Mouse (Mus musculus) megakaryocyte, adult 5-6 weeks (primary cell): ENCODE results near the gene Gp9. TPM values are rescaled to one million over a fixed set of nuclear protein-coding genes. Genes with fewer than 3 reads are reported as not detected.
"Not testable (repeated sequence)": the region's sequence is repeated elsewhere in the genome, so short reads cannot be mapped to it uniquely, and the experiment has no call there.

Source experiments
- ATAC-seq: 2 replicates; pipeline ENCODE4 v1.8.0; 2016; ENCODE audit warnings: mild to moderate bottlenecking, inconsistent platforms; ENCODE audit not compliant: poor library complexity, severe bottlenecking
- total RNA-seq, 2 experiments: library from RNA; stranded (forward) in 1 of 2; stranded (reverse) in 1 of 2; fragments of 153-499, 151-499 nt in 1 of 2; fragments of 221-1000, 200-1000 nt in 1 of 2; gene quantifications; 2 replicates each; pipeline versions ENCODE4 v1.2.3 to v1.2.4; 2015 to 2017

Gp9 gene
- total RNA-seq, 2 experiments from 2014 or later: 0.16 to 0.59 TPM

GRCm38 (mm10) chr6:87748531-87748930 is 29.3 kb upstream of the Gp9 start:
- no peak for ATAC-seq

GRCm38 (mm10) chr6:87750184-87750910 is 27.5 kb upstream of the Gp9 start:
- peak; percentile 45; the same call in 1 of the 2 replicates for ATAC-seq

- no peak for ATAC-seq
Observed at GRCm38 (mm10) chr6:87751574-87751973, 26.3 kb upstream of the Gp9 start.

DNA sequence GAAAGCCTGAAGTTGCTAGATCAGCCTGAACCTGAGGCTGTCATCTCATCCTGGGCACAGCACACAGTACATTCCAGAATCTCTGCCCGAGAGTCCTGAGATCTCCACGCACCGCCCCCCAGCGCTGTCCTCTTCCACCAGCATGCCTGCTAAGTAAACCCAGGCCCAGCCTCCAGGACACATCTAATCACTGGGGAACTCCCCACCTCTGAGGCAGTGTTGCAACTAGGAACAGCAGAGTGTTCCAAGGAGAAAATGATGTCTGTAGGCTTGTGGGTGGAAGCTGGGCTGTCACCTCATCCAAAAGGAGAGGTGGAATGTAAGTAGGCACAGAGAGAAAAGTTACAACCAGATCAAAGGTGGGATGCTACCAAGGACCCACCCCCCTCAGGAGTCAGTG is 22.7 kb upstream of the Gp9 start:
- no peak for ATAC-seq

DNA sequence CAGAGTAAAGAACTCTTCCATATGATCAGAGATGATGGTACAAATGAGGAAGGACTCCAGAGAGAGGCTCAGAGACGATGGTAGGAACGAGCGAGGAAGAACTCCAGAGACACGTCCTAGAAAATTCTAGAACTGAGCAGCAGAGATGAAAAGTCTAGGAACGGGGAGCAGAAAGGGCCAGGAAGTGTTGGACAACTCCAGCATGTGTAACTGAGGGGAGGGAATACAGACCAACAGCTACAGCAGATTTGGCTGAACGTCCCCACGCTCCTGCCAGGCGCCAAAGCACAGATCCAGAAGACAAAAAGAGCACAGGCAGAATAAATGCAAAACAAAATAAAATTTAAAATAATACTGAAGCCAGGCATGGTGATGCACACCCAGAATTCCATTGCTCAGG is 21.0 kb upstream of the Gp9 start:
- no peak for ATAC-seq

DNA sequence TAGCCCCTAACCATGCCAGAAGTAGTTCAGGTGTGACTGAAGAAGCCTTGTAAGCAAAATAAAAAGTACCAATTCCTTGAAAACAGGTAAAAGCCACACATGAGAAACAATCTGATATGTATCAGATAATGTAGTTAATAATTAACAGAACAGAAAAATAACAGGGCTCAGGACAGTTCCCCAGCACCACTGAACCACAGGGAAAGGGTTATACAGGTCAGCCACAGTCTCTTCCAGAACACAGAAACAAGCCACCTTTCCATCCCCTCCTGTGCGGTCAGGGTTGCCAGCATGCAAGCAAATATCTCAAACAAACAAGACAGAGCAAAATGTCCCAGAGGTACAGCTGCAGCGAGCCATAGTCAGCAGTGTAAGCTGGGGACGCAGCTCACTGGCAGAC is 18.5 kb upstream of the Gp9 start:
- ATAC-seq: no peak

DNA sequence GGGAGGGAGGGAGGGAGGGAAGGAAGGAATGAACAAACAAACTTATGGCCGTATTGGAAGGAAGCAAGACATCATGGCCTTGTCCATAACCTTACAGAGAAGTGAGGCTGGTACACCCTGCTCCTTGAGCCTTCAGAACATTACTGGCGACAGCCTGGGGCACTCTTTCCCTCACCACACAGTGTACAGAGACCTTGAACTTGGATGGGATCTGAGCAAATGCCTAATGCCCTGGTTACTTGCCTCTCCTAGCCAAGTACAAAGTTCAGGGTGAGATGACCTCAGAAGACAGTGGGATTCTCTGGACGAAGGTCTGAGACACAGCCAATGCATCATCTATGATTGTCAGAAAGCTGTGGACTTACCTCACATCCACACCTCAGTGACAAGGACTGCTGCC is 18.0 kb upstream of the Gp9 start:
- no peak for ATAC-seq

DNA sequence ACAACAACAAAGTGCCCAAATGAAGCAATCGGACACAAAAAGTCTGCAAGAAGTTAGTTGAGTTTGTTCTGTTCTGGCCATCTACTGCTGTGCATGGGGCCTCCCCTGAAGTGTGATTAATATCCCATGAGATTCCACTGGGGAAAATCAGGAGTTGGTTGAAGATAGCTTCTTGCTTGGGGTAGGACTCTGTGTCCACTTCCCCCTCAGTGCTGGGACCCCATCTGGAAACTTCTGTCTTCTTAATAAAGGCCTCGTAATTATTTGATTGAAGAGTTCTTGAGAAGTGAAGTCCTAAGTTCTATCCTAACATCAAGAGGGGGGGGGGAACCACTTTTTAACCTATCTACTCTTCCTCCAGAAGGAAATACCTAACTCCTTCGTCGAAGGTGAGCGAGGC is 15.7 kb upstream of the Gp9 start:
- ATAC-seq: no peak

DNA sequence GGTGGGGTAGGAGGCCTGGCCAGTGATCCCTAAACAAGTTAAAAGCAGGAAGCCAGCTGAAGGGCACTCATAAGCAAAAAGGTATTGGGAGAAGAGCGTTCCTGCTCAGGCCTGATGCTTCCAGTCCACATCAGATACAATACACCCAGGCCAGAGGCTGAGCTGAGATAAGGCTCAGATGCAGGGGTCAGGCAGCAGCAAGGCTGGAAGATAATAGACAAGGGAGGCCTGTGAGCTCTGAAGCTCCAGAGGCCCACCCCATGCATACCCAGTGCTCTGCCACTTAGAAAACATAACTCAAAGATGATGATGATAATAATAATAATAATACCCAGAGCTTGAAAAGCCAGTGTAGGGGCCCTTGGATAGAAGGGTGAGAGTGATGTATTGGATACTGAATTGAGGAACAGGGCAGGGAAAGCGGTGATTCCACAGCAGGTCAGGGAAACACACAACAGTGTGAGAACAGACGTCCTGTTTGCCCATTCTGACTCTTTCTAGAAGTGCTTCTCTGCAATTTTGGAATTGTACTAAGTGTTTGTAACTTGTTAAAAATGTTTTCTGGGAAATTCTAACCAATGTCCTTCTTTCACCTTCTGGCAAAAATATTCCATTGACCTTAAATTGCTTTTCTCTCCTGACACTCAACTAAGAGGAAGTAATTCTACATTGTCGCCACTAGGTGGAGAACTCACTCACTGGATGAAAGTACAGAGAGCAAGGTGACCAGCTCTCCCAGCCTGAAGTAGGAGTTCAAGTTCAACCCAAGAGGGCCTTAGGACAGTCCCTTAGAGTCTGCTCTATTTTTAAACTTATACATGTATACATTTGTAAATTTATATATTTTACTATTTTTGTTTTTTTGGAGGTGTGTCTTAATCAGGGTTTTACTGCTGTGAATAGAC is 14.2 kb upstream of the Gp9 start:
- ATAC-seq: peak; percentile 84

DNA sequence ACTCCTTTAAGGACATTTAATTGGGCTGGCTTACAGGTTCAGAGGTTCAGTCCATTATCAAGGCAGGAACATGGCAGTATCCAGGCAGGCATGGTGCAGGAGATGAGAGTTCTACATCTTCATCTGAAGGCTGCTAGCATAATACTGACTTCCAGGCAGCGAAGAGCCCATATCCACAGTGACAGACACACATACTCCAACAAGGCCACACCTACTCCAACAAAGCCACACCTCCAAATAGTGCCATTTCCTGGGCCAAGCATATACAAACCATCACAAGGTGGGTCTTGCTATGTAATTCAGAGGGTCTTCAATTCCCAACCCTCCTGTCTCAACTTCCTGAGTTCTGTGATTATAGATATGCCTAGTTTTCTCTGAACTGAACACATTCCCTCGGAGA is 13.6 kb upstream of the Gp9 start:
- not testable (repeated sequence) for ATAC-seq

DNA sequence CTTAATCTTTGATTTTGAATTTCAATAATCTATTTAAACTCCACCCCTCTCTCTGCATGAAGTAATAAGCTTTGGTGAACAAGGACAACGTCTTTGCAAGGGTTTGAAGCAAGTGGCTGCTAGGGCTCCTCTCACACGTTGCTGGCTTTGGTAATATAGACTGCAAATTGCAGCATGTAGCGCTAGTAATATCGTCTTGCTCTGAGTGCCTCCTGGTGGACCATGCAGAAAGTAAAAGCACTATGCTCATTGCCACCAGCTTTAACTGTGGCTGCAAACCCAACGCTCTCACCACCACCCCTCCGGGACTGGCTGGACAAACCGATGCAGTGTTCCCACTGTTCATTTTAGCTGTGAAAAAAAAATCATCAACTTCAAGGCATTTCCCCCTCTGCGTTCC is 7.2 kb upstream of the Gp9 start:
- ATAC-seq: 0 out of 2 replicates have a peak, but pooled peaks have one; percentile 47

GRCm38 (mm10) chr6:87774466-87774865 is 3.4 kb upstream of the Gp9 start:
- ATAC-seq: no peak

DNA sequence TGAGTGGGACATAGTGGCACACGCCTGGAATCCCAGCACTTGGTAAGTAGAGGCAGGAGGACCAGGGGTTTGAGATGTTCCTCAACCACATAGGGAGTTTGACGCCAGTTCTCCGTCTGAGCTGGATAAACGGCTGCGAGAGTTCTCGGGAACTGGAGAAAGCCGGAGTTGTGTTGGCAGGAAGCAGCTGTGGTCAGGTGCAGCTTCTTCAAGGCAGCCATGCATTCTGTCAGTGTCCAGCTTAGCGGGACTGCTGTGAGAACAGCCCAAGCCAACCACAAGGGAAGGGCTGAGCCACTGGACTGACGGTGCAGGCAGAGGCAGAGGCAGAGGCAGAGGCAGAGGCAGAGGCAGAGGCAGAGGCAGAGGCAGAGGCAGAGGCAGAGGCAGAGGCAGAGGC is 3.0 kb upstream of the Gp9 start:
- no peak for ATAC-seq

- ATAC-seq: peak; percentile 46; the same call in 1 of the 2 replicates
Observed at GRCm38 (mm10) chr6:87775588-87776245, 2.2 kb upstream of the Gp9 start.

- ATAC-seq: no peak
Observed at GRCm38 (mm10) chr6:87776663-87777062, 1.2 kb upstream of the Gp9 start.

GRCm38 (mm10) chr6:87778294-87779173 is 662 bp downstream of the Gp9 start:
- ATAC-seq: no peak

DNA sequence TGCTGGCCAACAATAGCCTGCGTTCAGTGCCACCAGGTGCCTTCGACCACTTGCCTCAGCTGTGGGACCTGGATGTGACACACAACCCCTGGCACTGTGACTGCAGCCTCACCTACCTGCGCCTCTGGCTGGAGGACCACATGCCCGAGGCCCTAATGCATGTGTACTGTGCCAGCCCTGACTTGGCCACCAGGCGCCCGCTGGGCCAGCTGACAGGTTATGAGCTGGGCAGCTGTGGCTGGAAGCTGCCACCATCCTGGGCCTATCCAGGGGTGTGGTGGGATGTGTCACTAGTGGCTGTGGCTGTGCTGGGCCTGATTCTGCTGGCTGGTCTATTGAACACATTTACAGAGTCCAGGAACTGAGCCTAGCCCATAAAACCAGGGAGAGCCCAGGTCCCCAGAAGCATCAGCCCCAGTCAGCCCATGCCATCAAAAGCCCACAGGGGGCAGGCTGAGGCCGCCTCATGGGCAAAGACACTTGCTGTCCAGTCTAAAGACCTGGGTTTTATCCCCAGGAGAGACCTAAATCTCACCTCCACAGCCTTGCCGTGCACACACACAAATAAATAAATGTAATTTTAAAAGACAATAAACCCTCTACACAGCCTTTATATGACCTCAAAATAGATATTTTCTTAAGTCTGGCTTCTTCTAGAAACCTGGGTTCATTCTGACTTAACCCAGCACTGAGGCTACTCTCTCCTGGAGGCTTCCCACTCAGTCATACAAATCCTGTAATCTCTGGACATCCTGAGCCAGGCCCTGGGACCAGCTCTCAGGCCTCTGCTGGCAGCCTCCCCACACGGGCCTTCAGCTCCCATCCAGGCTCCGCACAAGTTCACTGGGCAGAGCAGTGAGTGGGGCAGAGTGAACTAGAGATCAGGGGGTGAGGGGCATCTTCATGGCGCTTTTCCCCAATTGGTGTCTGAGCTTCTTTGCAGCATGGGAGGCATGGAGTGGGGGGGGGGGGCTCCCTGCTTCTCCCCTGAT is 1.6 kb downstream of the Gp9 start:
- ATAC-seq: peak; percentile 55

DNA sequence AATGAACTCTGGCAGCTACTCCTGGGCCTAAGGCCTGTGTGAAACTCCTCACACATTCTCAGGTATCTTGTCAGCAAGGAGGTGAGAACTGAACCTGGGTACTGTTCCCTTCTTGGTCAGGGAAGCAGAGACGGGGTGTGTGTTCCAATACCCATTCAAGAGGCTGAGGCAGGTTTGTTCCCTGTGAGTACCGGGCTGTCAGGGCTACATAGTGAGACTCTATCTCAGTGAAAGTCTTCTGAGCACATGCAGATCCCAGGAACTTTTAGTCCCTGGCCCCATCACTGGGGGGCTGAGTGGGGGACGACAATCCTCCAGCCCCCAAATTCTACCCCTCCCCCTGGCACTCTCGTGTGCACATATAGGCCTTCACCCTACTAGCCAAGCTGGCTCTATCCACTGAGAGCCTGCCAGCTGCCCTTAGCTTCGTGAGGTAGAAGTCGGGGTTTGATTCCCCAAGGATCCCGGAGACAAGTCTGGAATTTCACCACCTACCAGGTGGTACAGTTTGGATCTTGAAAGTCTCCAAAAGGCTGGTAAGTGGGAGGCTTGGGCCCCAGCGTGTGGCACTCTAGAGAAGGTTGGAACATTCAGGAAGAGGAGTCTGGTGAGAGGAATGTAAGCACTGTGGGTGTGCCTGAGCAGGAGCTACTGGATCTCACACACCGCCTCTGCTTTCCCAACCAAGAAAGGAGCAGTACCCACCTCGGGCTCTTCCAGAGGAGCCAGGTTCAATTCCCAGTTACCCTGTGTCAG is 2.9 kb downstream of the Gp9 start:
- ATAC-seq: no peak

GRCm38 (mm10) chr6:87784033-87784432 is 6.2 kb downstream of the Gp9 start:
- ATAC-seq: no peak
